Mouse (Mus musculus) ovary, postnatal 36 days (tissue): ENCODE data around the gene Oaf.

Source experiments
- DNase-seq: peaks from one replicate; pipeline ENCODE4 v3.0.0; 2022; ENCODE audit warnings: low spot score, mixed read lengths

Oaf gene

GRCm38 (mm10) chr9:43225481-43225880 lies 14.2 kb downstream of the Oaf start:
- DNase-seq = no peak

GRCm38 (mm10) chr9:43224771-43225355 lies 14.8 kb downstream of the Oaf start:
- DNase-seq = no peak

GRCm38 (mm10) chr9:43222429-43222715 lies 17.3 kb downstream of the Oaf start:
- no peak for DNase-seq

- DNase-seq = peak; percentile 77
Observed at GRCm38 (mm10) chr9:43221643-43222428, 17.9 kb downstream of the Oaf start.

- DNase-seq = peak; percentile 50
Observed at GRCm38 (mm10) chr9:43210771-43211450, 28.8 kb downstream of the Oaf start.

GRCm38 (mm10) chr9:43210190-43210682 lies 29.5 kb downstream of the Oaf start, which contains the start of gene Pou2f3:
TSS of gene Pou2f3 (minus strand) at chr9:43210369.
- DNase-seq = peak; percentile 62

GRCm38 (mm10) chr9:43206022-43206390 lies 33.7 kb downstream of the Oaf start:
- DNase-seq = no peak

- DNase-seq = no peak
Observed at GRCm38 (mm10) chr9:43205343-43206021, 34.2 kb downstream of the Oaf start.

GRCm38 (mm10) chr9:43200212-43200611 lies 39.5 kb downstream of the Oaf start:
- no peak for DNase-seq

GRCm38 (mm10) chr9:43194001-43194400 lies 45.7 kb downstream of the Oaf start:
- no peak for DNase-seq

GRCm38 (mm10) chr9:43191561-43191960 lies 48.1 kb downstream of the Oaf start:
- no peak for DNase-seq

- no peak for DNase-seq
Observed at GRCm38 (mm10) chr9:43189021-43189356, 50.7 kb downstream of the Oaf start.

- no peak for DNase-seq
Observed at GRCm38 (mm10) chr9:43188309-43189020, 51.2 kb downstream of the Oaf start.

GRCm38 (mm10) chr9:43179614-43180013 lies 60.1 kb downstream of the Oaf start:
- DNase-seq = no peak

- no peak for DNase-seq
Observed at GRCm38 (mm10) chr9:43178172-43178571, 61.5 kb downstream of the Oaf start.
